Mouse (Mus musculus): ENCODE measurements around the gene Hfe. TPM values are rescaled to one million over a fixed set of nuclear protein-coding genes. Genes with fewer than 3 reads are reported as not detected.
"Not testable (repeated sequence)": the region's sequence is repeated elsewhere in the genome, so short reads cannot be mapped to it uniquely, and the experiment has no call there.

The Hfe gene
- polyA plus RNA-seq, 1 experiment from 2014 or later = 3.8 TPM

- Histone ChIP-seq H3K9me3 (no peaks in the 10 kb centered on the region), H3K4me2 (no peak overlapping the region), H3K27me3 (no peaks in the 10 kb centered on the region), H3K4me1 (replicated peaks) (peaks cover 16% of the 10 kb centered on the region), H3K27ac (no peak overlapping the region), H3K36me3 (no peaks in the 10 kb centered on the region), H3K4me3 (replicated peaks) (no peak overlapping the region), H3K9ac (replicated peaks) (no peak overlapping the region)
- WGBS = 94% methylated on average over 9 of the region's 9 CpGs
- ATAC-seq (ENCODE audit: insufficient number of reproducible peaks, insufficient read depth, low FRiP score, low TSS enrichment, low read depth) = no peak
Measured at GRCm38 (mm10) chr13:23694956-23695355, 15.7 kb downstream of the Hfe start.

- 77% methylated on average over 6 of the region's 6 CpGs for WGBS
- Histone ChIP-seq H3K27me3 (no peaks in the 10 kb centered on the region), H3K4me2 (no peak overlapping the region), H3K9ac (replicated peaks) (no peak overlapping the region), H3K4me3 (replicated peaks) (no peak overlapping the region), H3K9me3 (no peaks in the 10 kb centered on the region), H3K4me1 (replicated peaks) (peaks cover 13% of the 10 kb centered on the region), H3K27ac (no peak overlapping the region), H3K36me3 (no peaks in the 10 kb centered on the region)
- no peak for ATAC-seq (ENCODE audit: insufficient number of reproducible peaks, insufficient read depth, low FRiP score, low TSS enrichment, low read depth)
Measured at GRCm38 (mm10) chr13:23693856-23694440, 16.7 kb downstream of the Hfe start.

- H3K9me3 ChIP-seq = no peaks in the 10 kb centered on the region
- H3K36me3 ChIP-seq = no peaks in the 10 kb centered on the region
- H3K27me3 ChIP-seq = no peaks in the 10 kb centered on the region
- ATAC-seq (ENCODE audit: insufficient number of reproducible peaks, insufficient read depth, low FRiP score, low TSS enrichment, low read depth) = no peak
- no peak overlapping the region for H3K9ac ChIP-seq (replicated peaks)
- no peak overlapping the region for H3K27ac ChIP-seq
- WGBS = 75% methylated on average over 2 of the region's 2 CpGs
- no peak overlapping the region for H3K4me3 ChIP-seq (replicated peaks)
- no peak overlapping the region for H3K4me2 ChIP-seq
- H3K4me1 ChIP-seq (replicated peaks) = peaks cover 8% of the 10 kb centered on the region; the same call in 1 of the 2 replicates
Measured at GRCm38 (mm10) chr13:23689459-23689858, 21.2 kb downstream of the Hfe start.

GRCm38 (mm10) chr13:23688956-23689355, 21.7 kb downstream of the Hfe start:
- ATAC-seq (ENCODE audit: insufficient number of reproducible peaks, insufficient read depth, low FRiP score, low TSS enrichment, low read depth) = no peak
- H3K36me3 ChIP-seq = no peaks in the 10 kb centered on the region
- H3K9me3 ChIP-seq = no peaks in the 10 kb centered on the region
- H3K4me3 ChIP-seq (replicated peaks) = no peak overlapping the region
- H3K9ac ChIP-seq (replicated peaks) = no peak overlapping the region
- no peak overlapping the region for H3K4me2 ChIP-seq
- no peak overlapping the region for H3K27ac ChIP-seq
- 95% methylated on average over 2 of the region's 2 CpGs for WGBS
- H3K27me3 ChIP-seq = no peaks in the 10 kb centered on the region
- H3K4me1 ChIP-seq (replicated peaks) = peaks cover 8% of the 10 kb centered on the region; the same call in 1 of the 2 replicates

GRCm38 (mm10) chr13:23687907-23688306, 22.7 kb downstream of the Hfe start:
- Histone ChIP-seq H3K9ac (replicated peaks) (no peak overlapping the region), H3K4me3 (replicated peaks) (no peak overlapping the region), H3K4me2 (no peak overlapping the region), H3K36me3 (no peaks in the 10 kb centered on the region), H3K27me3 (no peaks in the 10 kb centered on the region), H3K4me1 (replicated peaks) (peaks cover 10% of the 10 kb centered on the region; the same call in 1 of the 2 replicates), H3K27ac (no peak overlapping the region), H3K9me3 (no peaks in the 10 kb centered on the region)
- ATAC-seq (ENCODE audit: insufficient number of reproducible peaks, insufficient read depth, low FRiP score, low TSS enrichment, low read depth) = no peak
- WGBS = 94% methylated on average over 7 of the region's 7 CpGs

DNA sequence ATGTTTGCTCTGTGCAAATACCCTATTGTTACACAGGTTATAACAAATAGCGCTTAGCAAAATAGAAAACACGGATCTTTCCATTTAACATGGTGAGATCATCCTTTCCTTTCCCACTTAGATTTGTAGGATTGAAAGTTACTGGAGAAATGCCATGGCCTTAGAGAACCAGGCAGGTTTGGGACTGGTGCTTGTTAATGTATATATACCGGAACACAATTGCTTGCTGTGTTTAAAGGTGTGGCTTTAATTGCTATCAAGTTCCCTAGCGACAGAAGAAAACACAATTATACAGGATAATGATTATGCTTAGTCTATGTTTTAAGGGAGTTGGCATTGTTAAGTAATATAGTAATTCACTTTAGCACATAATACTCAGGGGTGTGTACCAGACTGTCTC, 23.5 kb downstream of the Hfe start:
- H3K27me3 ChIP-seq = no peaks in the 10 kb centered on the region
- H3K4me1 ChIP-seq (replicated peaks) = peaks cover 15% of the 10 kb centered on the region
- no peak overlapping the region for H3K9ac ChIP-seq (replicated peaks)
- WGBS = 78% methylated on average over 4 of the region's 4 CpGs
- H3K36me3 ChIP-seq = no peaks in the 10 kb centered on the region
- no peak overlapping the region for H3K4me2 ChIP-seq
- H3K4me3 ChIP-seq (replicated peaks) = no peak overlapping the region
- no peak overlapping the region for H3K27ac ChIP-seq
- no peak for ATAC-seq (ENCODE audit: insufficient number of reproducible peaks, insufficient read depth, low FRiP score, low TSS enrichment, low read depth)
- H3K9me3 ChIP-seq = no peaks in the 10 kb centered on the region

GRCm38 (mm10) chr13:23685966-23686365, 24.7 kb downstream of the Hfe start:
- Histone ChIP-seq H3K9ac (replicated peaks) (peak overlapping the region; percentile 70), H3K4me1 (replicated peaks) (peaks cover 15% of the 10 kb centered on the region), H3K9me3 (no peaks in the 10 kb centered on the region), H3K36me3 (no peaks in the 10 kb centered on the region), H3K4me2 (peak overlapping the region; percentile 71), H3K27me3 (no peaks in the 10 kb centered on the region), H3K27ac (peak overlapping the region; percentile 98), H3K4me3 (replicated peaks) (peak overlapping the region; percentile 45)
- 61% methylated on average over 4 of the region's 4 CpGs for WGBS
- no peak for ATAC-seq (ENCODE audit: insufficient number of reproducible peaks, insufficient read depth, low FRiP score, low TSS enrichment, low read depth)

GRCm38 (mm10) chr13:23685121-23685861, 25.4 kb downstream of the Hfe start:
- WGBS = 14% methylated on average over 15 of the region's 15 CpGs
- peak overlapping the region; percentile 70 for H3K9ac ChIP-seq (replicated peaks)
- H3K27ac ChIP-seq = peak overlapping the region; percentile 98
- H3K4me1 ChIP-seq (replicated peaks) = peaks cover 15% of the 10 kb centered on the region
- H3K27me3 ChIP-seq = no peaks in the 10 kb centered on the region
- H3K9me3 ChIP-seq = no peaks in the 10 kb centered on the region
- no peaks in the 10 kb centered on the region for H3K36me3 ChIP-seq
- peak overlapping the region; percentile 71 for H3K4me2 ChIP-seq
- ATAC-seq (ENCODE audit: insufficient number of reproducible peaks, insufficient read depth, low FRiP score, low TSS enrichment, low read depth) = no peak
- peak overlapping the region; percentile 45 for H3K4me3 ChIP-seq (replicated peaks)

DNA sequence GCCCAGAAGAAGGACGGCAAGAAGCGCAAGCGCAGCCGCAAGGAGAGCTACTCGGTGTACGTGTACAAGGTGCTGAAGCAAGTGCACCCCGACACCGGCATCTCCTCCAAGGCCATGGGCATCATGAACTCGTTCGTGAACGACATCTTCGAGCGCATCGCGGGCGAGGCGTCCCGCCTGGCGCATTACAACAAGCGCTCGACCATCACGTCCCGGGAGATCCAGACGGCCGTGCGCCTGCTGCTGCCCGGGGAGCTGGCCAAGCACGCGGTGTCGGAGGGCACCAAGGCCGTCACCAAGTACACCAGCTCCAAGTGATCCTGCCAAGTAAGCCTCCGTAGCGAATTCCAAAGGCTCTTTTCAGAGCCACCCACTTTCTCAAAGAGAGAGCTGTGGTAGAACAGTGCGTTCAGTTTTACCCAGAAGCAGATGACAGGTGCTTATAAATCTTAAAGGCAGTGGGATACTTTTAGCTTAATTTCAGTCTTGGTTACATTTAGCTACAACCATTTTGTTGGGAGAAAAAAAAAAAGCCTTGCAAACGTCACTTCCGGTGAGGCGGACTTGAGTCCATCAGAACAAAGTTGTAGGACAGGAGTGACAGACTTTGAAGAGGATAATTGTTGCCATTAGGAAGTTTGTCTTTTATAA, 26.2 kb downstream of the Hfe start:
- ATAC-seq (ENCODE audit: insufficient number of reproducible peaks, insufficient read depth, low FRiP score, low TSS enrichment, low read depth) = peak; percentile 1; the same call in 1 of the 2 replicates
- H3K4me3 ChIP-seq (replicated peaks) = peak overlapping the region; percentile 45
- not testable (repeated sequence) for H3K9me3 ChIP-seq, H3K27me3 ChIP-seq, H3K36me3 ChIP-seq
- H3K4me2 ChIP-seq = peak overlapping the region; percentile 71
- WGBS = 0% methylated on average over 19 of the region's 37 CpGs
- H3K27ac ChIP-seq = peak overlapping the region; percentile 98
- H3K9ac ChIP-seq (replicated peaks) = peak overlapping the region; percentile 70
- H3K4me1 ChIP-seq (replicated peaks) = peaks cover 15% of the 10 kb centered on the region

DNA sequence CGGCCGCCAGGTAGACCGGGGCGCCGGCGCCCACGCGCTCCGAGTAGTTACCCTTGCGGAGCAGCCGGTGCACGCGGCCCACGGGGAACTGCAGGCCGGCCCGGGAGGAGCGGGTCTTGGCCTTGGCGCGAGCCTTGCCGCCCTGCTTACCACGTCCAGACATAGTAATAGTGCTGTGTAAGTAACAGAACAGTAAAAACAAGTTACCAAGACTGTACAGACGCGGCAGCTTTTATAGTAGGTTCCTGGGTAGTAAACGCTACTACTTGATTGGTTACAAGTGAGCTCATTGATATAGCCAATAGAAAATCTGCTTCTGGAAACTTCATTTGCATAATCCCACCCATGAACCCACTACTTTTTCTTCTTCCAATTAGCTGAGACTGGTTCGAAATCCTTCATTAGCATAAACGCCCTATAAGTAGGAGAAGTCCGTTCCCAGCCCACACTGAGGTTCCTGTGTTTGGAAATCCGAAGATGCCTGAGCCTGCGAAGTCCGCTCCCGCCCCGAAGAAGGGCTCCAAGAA, 26.8 kb downstream of the Hfe start, which contains the start of the genes Hist1h2ac and Hist1h2bc:
Hist1h2ac (minus strand) TSS at position 194 of the 527 bp plus-strand sequence.
Hist1h2bc (plus strand) TSS at position 445 of the 527 bp plus-strand sequence.
- Histone ChIP-seq H3K4me1 (replicated peaks) (peaks cover 15% of the 10 kb centered on the region), H3K4me3 (replicated peaks) (peak within 1 kb of the TSS; percentile 45), H3K27me3 (no peaks in the 10 kb centered on the region), H3K9me3 (no peaks in the 10 kb centered on the region), H3K36me3 (no peaks in the 10 kb centered on the region), H3K4me2 (peak within 1 kb of the TSS; percentile 71), H3K9ac (replicated peaks) (peak within 1 kb of the TSS; percentile 70), H3K27ac (peak within 1 kb of the TSS; percentile 98)
- peak; percentile 100 for ATAC-seq (ENCODE audit: insufficient number of reproducible peaks, insufficient read depth, low FRiP score, low TSS enrichment, low read depth)
- under 1% methylated on average over 29 of the region's 32 CpGs for WGBS
